Mouse (Mus musculus) cerebellum, postnatal 4 days (tissue): ENCODE measurements around the gene Dera.
"Not testable (repeated sequence)": the region's sequence is repeated elsewhere in the genome, so short reads cannot be mapped to it uniquely, and the experiment has no call there.

ENCODE experiments used
- DNase-seq, 2 experiments: peaks; one replicate each; pipeline ENCODE4 v3.0.0; 2022; ENCODE audit warnings: low spot score in 2 of 2, mixed read lengths in 1 of 2

Gene Dera

GRCm38 (mm10) chr6:137754056-137754856, at the start of gene Dera:
Gene Dera, plus strand, starts transcription at chr6:137754546.
- peak in 1 of 2 experiments; percentile 68 for DNase-seq

- no peak for DNase-seq
Observed at GRCm38 (mm10) chr6:137706209-137706608, 48.1 kb upstream of the Dera start.

- DNase-seq, result not testable (repeated sequence)
Observed at GRCm38 (mm10) chr6:137708726-137709405, 45.5 kb upstream of the Dera start.

GRCm38 (mm10) chr6:137710179-137711037, 43.9 kb upstream of the Dera start:
- DNase-seq, result no peak

- DNase-seq, result no peak
Observed at GRCm38 (mm10) chr6:137712654-137713309, 41.6 kb upstream of the Dera start.

- DNase-seq, result no peak
Observed at GRCm38 (mm10) chr6:137713310-137713664, 41.1 kb upstream of the Dera start.

- DNase-seq, result no peak
Observed at GRCm38 (mm10) chr6:137716802-137717201, 37.5 kb upstream of the Dera start.

- no peak for DNase-seq
Observed at GRCm38 (mm10) chr6:137722220-137722931, 32.0 kb upstream of the Dera start.

- peak in 1 of 2 experiments; percentile 24 for DNase-seq
Observed at GRCm38 (mm10) chr6:137723898-137724297, 30.4 kb upstream of the Dera start.

- no peak for DNase-seq
Observed at GRCm38 (mm10) chr6:137734460-137734845, 19.9 kb upstream of the Dera start.

GRCm38 (mm10) chr6:137734846-137735609, 19.3 kb upstream of the Dera start, which contains the start of gene Strap:
Gene Strap, plus strand, starts transcription at chr6:137735078.
- peak; percentile 82 to 93 for DNase-seq

- DNase-seq, result no peak
Observed at GRCm38 (mm10) chr6:137735671-137736238, 18.6 kb upstream of the Dera start.

- DNase-seq, result no peak
Observed at GRCm38 (mm10) chr6:137740972-137741371, 13.4 kb upstream of the Dera start.

- DNase-seq, result no peak
Observed at GRCm38 (mm10) chr6:137744700-137745099, 9.6 kb upstream of the Dera start.

- DNase-seq, result no peak
Observed at GRCm38 (mm10) chr6:137747174-137747928, 7.0 kb upstream of the Dera start.

GRCm38 (mm10) chr6:137751551-137752274, 2.6 kb upstream of the Dera start:
- no peak for DNase-seq

GRCm38 (mm10) chr6:137752275-137752655, 2.1 kb upstream of the Dera start:
- no peak for DNase-seq

- DNase-seq, result no peak
Observed at GRCm38 (mm10) chr6:137754857-137755232, 499 bp downstream of the Dera start.
